Mouse (Mus musculus) embryonic fibroblast, embryonic 13.5 days (primary cell): ENCODE measurements around the gene Gm20388. TPM values are rescaled to one million over a fixed set of nuclear protein-coding genes. Genes with fewer than 3 reads are reported as not detected.

Experiments
- H3K27ac ChIP-seq: 2 replicates; pipeline ENCODE4 v1.5.1; 2012; ENCODE audit warnings: low read length, control low read depth, inconsistent platforms; ENCODE audit not compliant: insufficient read depth
- H3K4me1 ChIP-seq: 2 replicates; pipeline ENCODE4 v1.6.1; 2011; ENCODE audit warnings: low read length; ENCODE audit not compliant: control insufficient read depth, insufficient read depth
- H3K4me3 ChIP-seq: 2 replicates; pipeline ENCODE4 v1.5.1; 2011; ENCODE audit warnings: mild to moderate bottlenecking, control low read depth, low read length; ENCODE audit not compliant: insufficient read depth
- CTCF ChIP-seq: IDR thresholded peaks from 2 replicates; pipeline ENCODE4 v1.5.1; 2011; ENCODE audit warnings: mild to moderate bottlenecking, control low read depth, low read length, moderate library complexity, borderline replicate concordance; ENCODE audit not compliant: insufficient read depth
- POLR2A ChIP-seq: IDR thresholded peaks from 2 replicates; pipeline ENCODE4 v1.6.1; 2011; ENCODE audit warnings: low read depth, mild to moderate bottlenecking, control low read depth, low read length, moderate library complexity
- polyA plus RNA-seq: library from polyadenylated mRNA; stranded (reverse); fragments of >200 nt; gene quantifications from 2 replicates; pipeline ENCODE4 v1.2.4, GENCODE M21; 2011; ENCODE audit warnings: low read depth; ENCODE audit not compliant: missing spikeins, insufficient read length

Gm20388 gene
- polyA plus RNA-seq, 1 experiment = 82.8 TPM

DNA sequence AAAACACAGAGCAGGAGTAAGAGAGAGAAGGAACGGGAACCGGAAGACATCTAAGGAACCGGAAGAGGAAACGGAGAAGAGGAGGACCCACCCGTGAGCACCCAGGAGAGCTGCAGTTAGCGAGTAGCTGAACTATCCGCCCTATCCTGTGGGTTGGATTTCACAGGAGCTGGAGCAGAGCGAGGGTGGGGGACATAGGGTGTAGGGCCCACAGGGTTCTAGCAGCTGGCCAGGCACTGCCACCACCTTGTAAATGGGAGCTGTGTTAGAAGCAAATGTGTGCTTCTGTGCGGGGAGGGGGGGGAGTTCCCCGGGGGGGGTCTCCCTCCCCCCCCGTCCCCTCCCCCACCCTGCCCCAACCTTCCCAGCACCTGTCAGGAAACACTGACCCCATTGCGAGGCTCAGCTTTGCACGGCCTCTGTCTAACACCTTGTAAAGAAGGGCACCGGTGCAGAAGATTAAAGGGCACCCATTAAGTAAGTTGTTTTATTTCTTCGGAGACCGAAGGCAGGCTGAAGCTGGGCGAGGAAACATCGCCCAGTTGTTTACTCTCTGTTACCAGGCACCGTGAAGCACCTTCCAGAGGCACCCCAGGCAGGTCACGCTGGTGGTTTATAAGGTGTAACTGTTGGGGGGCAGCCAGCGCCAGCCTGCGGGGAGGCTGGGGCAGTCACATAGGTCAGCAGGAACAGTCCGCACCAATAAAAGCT is 1573.6 kb downstream of the Gm20388 start:
- no peak overlapping the region for H3K27ac ChIP-seq
- H3K4me3 ChIP-seq = no peak overlapping the region
- TF ChIP-seq POLR2A (no peak), CTCF (no peak)
- H3K4me1 ChIP-seq = no peaks in the 10 kb centered on the region

DNA sequence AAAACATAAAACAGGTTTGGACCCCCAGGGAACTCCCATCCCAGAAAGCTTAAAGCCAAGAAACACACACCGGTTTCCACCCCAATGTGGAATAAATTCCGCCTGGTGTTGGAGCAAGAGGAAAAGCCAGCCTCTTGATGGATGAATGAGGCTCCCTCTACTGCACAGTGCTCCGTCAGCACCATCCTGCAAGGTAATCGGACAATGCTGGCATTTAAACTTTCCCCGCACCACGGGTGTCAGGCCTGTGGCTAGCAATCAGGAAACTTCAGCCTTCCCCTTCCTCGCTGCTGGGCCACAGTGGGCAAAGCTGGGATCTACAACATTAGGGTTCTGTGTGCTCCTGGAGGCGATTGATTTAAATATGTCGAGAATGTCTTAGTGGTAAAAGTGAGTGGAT is 1581.0 kb downstream of the Gm20388 start:
- TF ChIP-seq POLR2A = no peak
- TF ChIP-seq CTCF = no peak
- Histone ChIP-seq H3K4me3 (no peak overlapping the region), H3K27ac (no peak overlapping the region), H3K4me1 (no peaks in the 10 kb centered on the region)

DNA sequence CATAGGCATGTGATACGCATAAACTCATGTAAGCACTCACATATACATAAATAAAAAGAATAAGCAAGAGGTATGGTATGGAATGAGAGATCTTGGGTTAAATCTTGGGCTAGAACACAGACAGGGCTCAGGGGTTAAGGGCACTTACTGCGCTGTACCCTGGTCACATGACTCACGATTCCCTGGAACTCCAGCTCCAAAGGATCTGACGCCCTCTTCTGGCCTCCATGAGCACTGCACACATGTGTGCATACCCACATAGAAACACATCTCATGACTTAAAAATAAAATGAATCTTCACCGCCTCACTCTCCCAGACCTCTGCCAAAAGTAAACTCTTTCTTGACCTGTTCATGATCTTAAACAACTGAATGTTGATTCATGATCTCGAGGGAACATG is 1587.0 kb downstream of the Gm20388 start:
- no peak for TF ChIP-seq POLR2A
- TF ChIP-seq CTCF = peak; percentile 15; the same call in 1 of the 2 replicates
- Histone ChIP-seq H3K4me1 (no peaks in the 10 kb centered on the region), H3K27ac (no peak overlapping the region), H3K4me3 (no peak overlapping the region)

DNA sequence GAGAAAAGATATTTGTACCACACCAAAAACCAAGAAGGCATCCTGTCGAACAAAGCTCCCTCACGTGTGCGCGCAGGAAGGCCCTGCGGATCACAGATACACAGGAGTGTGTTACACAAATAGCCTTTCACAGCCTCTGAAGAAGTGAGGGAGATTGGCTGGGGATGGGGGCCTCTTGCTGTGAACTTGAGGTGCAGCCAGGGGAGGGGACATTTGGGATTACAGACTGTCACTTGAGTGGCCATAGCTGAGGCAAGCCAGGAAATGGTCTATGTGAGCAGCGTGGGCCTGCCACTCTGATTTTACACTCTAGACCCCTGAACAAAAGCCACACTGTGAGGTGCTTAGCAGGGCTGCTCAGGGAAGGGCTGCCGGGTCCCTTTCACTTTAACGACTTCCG is 1601.1 kb downstream of the Gm20388 start:
- Histone ChIP-seq H3K27ac (no peak overlapping the region), H3K4me1 (no peaks in the 10 kb centered on the region), H3K4me3 (no peak overlapping the region)
- TF ChIP-seq CTCF = no peak
- no peak for TF ChIP-seq POLR2A

DNA sequence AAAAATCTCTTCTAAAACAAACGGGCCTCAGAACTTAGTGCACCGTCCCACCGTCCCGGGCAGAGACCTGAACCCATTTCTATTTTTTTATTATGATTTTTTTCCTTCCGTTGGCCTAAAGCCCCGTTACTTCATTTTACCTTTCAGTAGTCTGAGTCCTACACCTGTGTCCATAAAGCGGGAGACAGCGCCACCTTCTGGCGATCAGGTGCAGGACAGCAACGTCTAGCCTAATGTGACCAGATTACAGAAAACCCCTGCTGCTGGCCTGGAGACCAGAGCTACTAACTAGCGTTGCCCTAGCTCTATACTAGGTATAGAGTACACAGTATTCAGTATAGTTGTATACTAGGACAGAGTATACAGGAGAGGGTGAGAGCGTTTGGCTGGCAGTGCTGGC is 1602.8 kb downstream of the Gm20388 start:
- Histone ChIP-seq H3K4me1 (no peaks in the 10 kb centered on the region), H3K27ac (no peak overlapping the region), H3K4me3 (no peak overlapping the region)
- TF ChIP-seq POLR2A = no peak
- peak; percentile 97 for TF ChIP-seq CTCF

DNA sequence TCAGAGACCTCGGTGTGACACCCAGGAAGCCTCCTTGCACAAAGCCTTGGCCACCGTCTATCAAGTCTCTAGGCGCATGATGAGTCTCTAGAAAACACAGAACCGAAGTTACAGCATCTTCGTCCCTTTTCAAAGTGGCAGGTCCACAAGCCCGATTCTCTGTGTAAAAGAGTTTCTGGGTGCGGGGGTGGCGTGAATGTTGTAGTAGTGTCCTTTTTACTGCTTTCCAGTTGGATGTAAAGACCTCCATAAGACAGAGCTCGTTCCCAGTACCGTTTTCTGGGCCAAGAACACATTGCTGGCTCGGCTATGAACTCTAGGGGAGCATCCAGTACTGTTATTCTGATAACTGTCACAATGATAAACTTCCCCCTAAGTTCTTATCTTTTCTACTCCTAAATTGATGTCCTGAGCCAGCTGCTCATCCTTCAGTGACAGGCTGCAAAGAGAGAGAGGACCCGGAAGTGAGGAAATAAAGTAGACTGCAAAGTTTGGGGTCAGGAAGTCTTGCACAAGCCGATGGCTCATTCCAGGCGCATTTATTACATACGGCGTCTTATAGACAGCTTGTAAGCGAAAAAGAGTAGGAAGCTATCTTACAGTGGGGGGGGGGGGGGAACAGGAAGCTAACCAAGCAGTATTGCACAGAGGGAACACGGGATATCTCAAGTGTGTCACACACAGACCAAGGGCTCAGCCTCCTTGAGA is 1614.6 kb downstream of the Gm20388 start:
- TF ChIP-seq CTCF = no peak
- TF ChIP-seq POLR2A = no peak
- H3K4me3 ChIP-seq = no peak overlapping the region
- H3K27ac ChIP-seq = no peak overlapping the region
- no peaks in the 10 kb centered on the region for H3K4me1 ChIP-seq

DNA sequence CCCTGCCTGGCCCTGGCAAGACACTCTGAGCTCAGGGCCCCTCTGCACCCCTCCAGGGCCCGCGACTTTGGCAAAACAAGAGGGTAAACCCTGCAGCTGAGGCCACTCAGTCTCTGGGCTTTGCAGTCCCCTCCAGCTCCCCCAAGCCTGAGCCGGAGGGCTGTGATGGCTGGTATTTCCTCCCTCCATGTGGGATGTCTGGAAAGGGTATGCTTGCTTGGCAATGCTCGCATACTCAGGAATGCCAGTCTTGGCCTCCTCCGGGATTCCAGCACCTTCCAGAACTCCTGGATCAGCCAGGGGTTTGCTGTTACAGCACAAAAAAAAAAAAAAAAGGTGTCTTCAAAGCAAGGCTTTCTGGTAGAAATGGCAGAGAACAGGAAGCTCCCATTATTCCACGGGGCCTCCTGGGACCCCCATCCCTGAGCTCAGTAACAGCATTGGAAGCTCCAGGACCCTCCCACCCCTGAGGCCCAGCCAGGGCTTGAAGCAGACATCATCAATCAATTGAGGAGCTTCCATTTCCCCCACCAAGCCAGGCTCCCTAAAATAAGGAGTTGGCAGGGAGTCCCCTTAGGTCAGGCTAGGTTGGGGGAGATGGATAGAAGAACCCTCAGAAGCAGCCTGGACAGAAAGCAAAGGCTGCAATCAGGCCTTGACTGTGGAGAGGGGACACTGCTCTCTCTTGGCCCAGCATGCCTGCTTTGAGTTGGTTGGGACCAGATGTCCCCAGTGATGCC is 1616.3 kb downstream of the Gm20388 start:
- TF ChIP-seq CTCF (no peak), POLR2A (no peak)
- no peaks in the 10 kb centered on the region for H3K4me1 ChIP-seq
- H3K27ac ChIP-seq = no peak overlapping the region
- no peak overlapping the region for H3K4me3 ChIP-seq

DNA sequence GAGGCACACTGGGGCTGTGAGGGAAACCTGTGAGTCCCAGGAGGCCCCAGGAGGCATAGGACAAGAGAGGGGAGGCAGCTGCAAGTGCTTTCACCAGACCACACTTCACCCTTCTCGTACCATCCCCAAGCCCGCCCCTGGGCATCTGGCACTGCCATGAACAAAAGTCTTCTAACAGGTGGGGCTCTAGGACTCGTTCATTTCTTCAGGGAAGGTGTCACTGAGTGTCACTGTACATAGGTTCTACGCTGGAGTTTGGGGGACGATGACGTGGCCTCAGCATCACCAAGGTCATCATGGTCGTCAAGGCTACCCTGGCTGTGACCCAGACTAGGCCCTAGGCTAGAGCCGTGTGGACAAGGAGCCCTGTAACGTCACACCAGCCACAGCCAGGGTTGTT is 1617.1 kb downstream of the Gm20388 start:
- TF ChIP-seq POLR2A (no peak), CTCF (no peak)

DNA sequence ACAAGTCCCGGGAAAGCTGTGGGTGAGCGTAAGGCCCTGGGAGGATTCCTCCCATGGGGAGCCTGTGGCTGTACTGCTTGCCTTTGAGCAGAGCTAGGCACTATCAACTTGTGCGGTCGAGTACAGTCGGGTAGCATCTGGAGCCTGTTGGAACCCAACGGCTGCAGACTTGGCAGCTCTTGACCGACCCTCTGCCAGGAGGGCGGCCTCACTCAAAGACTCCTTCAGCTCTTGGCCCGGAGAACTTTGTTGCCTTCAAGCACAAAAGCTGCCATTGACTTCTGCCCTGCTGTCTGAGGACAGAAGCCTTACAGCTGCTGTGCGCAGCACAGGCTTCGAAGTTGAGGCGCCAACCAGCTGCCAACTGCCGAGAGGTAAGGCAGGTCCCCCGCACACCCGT is 1618.1 kb downstream of the Gm20388 start:
- no peak overlapping the region for H3K27ac ChIP-seq
- no peak overlapping the region for H3K4me3 ChIP-seq
- TF ChIP-seq POLR2A (no peak), CTCF (no peak)
- no peaks in the 10 kb centered on the region for H3K4me1 ChIP-seq

More for the DNA sequence above, 1617.1 kb downstream of the Gm20388 start:
- no peak overlapping the region for H3K4me3 ChIP-seq
- no peak overlapping the region for H3K27ac ChIP-seq
- no peaks in the 10 kb centered on the region for H3K4me1 ChIP-seq
